Mouse (Mus musculus): ENCODE measurements around the gene Colgalt2. TPM values are rescaled to one million over a fixed set of nuclear protein-coding genes. Genes with fewer than 3 reads are reported as not detected.

Colgalt2 gene
- polyA plus RNA-seq, 1 experiment = 4.3 TPM

DNA sequence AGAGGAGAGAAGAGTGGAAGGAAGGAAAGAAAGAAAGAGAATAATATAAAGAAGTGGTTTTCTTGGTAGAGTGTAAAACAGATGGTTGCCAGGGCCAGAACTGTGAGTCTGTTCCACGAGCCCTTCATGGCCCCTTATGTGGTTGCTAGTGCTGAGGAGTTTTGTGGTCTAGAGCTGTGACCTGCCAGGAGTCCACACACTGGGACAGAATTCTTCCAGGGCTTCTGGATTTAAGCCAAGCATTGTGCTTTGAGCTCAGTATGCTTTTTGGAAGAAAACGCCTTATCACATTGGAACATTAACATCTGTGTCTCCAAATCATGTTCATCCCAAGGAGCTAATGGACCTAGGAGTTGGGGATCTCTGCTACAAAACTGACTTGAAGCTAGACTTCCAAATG lies 97.2 kb downstream of the Colgalt2 start:
- TF ChIP-seq POLR2A (IDR thresholded peaks at IDR 0.05; ENCODE audit: borderline replicate concordance, extremely low read depth, insufficient read depth, insufficient read length, poor library complexity, severe bottlenecking) = no peak
- no peak for TF ChIP-seq CTCF (IDR thresholded peaks at IDR 0.05; ENCODE audit: borderline replicate concordance, extremely low read depth, insufficient read depth, insufficient read length)
- DNase-seq (ENCODE audit: low read depth) = no peak

DNA sequence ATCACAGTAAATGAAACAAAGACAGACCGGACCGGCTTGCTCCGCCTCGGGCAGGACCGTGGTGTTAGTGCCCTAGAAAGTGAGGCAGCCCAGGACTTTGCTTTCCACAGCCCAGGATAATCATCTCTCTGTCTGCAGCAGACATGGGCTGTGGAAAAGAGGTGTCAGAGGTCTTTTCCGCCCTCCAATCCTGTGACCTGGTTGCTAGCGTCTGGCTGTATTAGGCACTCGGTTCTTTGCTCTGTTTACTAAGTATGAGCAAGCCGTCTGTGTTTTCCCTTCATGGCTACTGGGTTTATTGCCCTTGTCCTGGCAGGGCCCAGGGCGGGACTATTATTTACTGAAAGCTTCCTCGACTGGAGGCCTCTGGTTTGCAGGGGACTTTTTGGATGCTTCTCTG lies 98.0 kb downstream of the Colgalt2 start:
- DNase-seq (ENCODE audit: low read depth) = no peak

DNA sequence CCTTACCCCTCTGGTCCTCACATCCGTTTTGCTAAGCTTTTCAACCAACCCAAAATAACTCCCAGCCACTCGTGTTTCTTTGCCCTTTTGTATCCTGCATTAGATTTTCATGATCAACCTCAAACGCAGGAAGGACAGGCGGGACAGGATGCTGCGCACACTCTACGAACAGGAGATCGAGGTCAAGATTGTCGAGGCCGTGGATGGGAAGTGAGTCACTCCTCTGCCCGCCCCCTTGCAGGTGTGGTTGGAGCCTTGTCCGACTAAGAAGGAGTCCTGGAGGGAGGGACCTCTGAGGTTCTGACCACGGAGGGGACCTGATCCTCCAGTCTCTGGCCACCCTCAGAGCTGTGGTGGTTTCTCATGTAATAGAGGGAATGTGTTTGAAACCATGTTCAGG lies 100.2 kb downstream of the Colgalt2 start:
- DNase-seq (ENCODE audit: low read depth) = no peak
- TF ChIP-seq POLR2A (IDR thresholded peaks at IDR 0.05; ENCODE audit: borderline replicate concordance, extremely low read depth, insufficient read depth, insufficient read length, poor library complexity, severe bottlenecking) = no peak
- no peak for TF ChIP-seq CTCF (IDR thresholded peaks at IDR 0.05; ENCODE audit: borderline replicate concordance, extremely low read depth, insufficient read depth, insufficient read length)

More for the DNA sequence above, 98.0 kb downstream of the Colgalt2 start:
- TF ChIP-seq POLR2A (IDR thresholded peaks at IDR 0.05; ENCODE audit: borderline replicate concordance, extremely low read depth, insufficient read depth, insufficient read length, poor library complexity, severe bottlenecking) (no peak), CTCF (IDR thresholded peaks at IDR 0.05; ENCODE audit: borderline replicate concordance, extremely low read depth, insufficient read depth, insufficient read length) (no peak)

DNA sequence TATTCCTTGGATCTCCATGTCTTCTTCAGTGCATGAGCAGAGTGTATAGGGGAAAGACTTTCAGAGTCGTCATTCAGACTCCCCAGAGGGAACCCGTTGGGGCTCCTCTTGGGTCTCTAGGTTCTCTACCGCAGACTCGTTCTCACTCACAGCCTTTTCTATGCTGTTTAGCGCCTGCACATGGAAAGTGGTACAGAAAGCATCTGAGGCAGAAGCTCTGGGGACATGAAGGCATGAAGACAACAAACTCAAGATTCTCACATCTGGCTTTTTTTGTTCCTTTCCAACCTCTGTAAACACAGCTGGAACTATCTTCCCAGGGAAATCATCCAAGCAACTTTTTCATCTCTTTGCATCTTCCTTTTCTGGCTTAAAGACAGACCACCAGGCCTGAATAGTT lies 106.5 kb downstream of the Colgalt2 start:
- TF ChIP-seq CTCF (IDR thresholded peaks at IDR 0.05; ENCODE audit: borderline replicate concordance, extremely low read depth, insufficient read depth, insufficient read length) (no peak), POLR2A (IDR thresholded peaks at IDR 0.05; ENCODE audit: borderline replicate concordance, extremely low read depth, insufficient read depth, insufficient read length, poor library complexity, severe bottlenecking) (no peak)
- DNase-seq (ENCODE audit: low read depth) = no peak

DNA sequence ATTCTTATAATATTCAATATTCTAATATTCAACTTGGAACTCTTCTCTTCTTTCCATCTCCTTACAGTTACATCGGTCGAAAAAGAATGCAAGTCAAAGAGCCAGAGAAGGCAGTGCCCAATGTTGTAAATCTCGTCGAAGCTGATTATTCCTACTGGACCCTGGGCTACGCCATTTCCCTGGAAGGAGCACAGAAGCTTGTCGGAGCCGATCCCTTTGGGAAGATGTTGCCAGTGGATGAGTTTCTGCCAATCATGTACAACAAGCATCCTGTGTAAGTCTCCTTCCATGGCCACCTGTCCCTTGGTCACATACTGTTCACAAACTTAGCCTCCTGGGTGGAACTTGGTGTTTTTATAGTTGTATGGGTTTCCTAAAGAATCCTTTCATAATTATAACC lies 107.1 kb downstream of the Colgalt2 start:
- no peak for DNase-seq (ENCODE audit: low read depth)
- TF ChIP-seq CTCF (IDR thresholded peaks at IDR 0.05; ENCODE audit: borderline replicate concordance, extremely low read depth, insufficient read depth, insufficient read length) (no peak), POLR2A (IDR thresholded peaks at IDR 0.05; ENCODE audit: borderline replicate concordance, extremely low read depth, insufficient read depth, insufficient read length, poor library complexity, severe bottlenecking) (no peak)

DNA sequence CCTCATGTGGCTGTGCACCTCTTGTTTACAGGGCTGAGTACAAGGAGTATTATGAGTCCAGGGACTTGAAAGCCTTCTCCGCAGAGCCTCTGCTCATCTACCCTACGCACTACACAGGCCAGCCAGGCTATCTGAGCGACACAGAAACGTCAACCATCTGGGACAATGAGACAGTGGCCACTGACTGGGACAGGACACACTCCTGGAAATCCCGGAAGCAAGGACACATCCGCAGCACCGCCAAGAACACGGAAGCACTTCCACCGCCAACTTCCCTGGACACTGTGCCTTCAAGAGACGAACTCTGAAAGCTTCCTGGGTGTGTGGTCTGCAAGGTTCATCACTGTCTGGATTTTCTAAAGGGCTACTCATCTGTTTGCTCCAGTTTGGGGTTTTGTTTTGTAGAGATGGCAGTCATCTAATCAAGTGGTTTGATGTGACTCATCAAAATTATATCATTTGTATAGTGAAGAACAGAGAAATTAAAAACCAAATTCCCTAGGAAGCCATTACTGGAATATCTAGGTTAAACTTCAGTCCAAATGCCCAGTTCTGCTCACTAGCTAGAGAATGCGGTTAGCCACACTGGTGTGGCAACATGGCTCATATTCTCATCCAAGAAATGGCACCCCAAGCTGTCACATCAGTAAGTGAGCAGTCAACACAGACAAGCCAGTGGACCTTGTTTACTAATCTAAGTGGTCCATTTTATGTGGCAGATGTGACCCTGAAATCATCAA lies 109.0 kb downstream of the Colgalt2 start:
- TF ChIP-seq CTCF (IDR thresholded peaks at IDR 0.05; ENCODE audit: borderline replicate concordance, extremely low read depth, insufficient read depth, insufficient read length) = no peak
- TF ChIP-seq POLR2A (IDR thresholded peaks at IDR 0.05; ENCODE audit: borderline replicate concordance, extremely low read depth, insufficient read depth, insufficient read length, poor library complexity, severe bottlenecking) = no peak

DNA sequence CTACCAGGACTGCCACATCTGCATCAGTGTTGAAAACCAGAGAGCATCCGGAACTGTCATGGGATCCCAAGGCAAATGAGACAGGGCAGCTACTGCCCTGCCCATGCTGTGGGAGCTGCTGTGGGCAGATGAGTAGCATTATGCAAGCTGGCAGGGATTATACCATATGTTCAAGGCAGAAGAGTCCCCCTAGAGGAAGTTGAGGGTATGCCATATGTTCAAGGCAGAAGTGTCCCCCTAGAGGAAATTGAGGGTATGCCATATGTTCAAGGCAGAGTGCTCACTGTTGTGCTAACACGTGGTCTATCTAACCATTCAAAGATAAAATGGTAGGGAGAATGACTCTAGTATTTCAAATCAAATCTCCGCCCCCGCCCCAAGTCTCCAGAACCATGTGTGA lies 111.6 kb downstream of the Colgalt2 start:
- peak; percentile 50 for DNase-seq (ENCODE audit: low read depth)
- peak; percentile 56; the same call in 1 of the 2 replicates for TF ChIP-seq CTCF (IDR thresholded peaks at IDR 0.05; ENCODE audit: borderline replicate concordance, extremely low read depth, insufficient read depth, insufficient read length)
- no peak for TF ChIP-seq POLR2A (IDR thresholded peaks at IDR 0.05; ENCODE audit: borderline replicate concordance, extremely low read depth, insufficient read depth, insufficient read length, poor library complexity, severe bottlenecking)

More for the DNA sequence above, 109.0 kb downstream of the Colgalt2 start:
- no peak for DNase-seq (ENCODE audit: low read depth)

DNA sequence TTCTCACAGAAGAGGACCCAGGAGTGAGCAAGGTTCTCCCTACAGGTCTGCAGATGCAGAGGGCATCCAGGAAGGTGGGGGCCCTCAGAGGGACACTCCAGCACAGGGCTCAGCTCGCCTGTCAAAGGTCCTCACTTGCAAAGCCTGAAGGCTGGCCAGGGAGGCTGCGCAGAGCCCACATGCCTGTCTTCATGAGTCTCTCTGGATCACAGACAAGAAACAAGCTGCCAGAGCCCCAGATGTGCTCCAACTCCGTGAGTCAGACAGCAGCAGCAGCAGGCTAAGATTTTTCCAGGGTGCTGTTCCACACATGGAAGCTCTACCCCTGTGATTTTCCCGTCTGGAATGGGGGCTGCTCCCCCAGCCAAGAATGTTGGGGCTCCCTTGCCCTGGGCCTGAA lies 114.6 kb downstream of the Colgalt2 start:
- no peak for DNase-seq (ENCODE audit: low read depth)
- no peak for TF ChIP-seq CTCF (IDR thresholded peaks at IDR 0.05; ENCODE audit: borderline replicate concordance, extremely low read depth, insufficient read depth, insufficient read length)
- TF ChIP-seq POLR2A (IDR thresholded peaks at IDR 0.05; ENCODE audit: borderline replicate concordance, extremely low read depth, insufficient read depth, insufficient read length, poor library complexity, severe bottlenecking) = no peak

DNA sequence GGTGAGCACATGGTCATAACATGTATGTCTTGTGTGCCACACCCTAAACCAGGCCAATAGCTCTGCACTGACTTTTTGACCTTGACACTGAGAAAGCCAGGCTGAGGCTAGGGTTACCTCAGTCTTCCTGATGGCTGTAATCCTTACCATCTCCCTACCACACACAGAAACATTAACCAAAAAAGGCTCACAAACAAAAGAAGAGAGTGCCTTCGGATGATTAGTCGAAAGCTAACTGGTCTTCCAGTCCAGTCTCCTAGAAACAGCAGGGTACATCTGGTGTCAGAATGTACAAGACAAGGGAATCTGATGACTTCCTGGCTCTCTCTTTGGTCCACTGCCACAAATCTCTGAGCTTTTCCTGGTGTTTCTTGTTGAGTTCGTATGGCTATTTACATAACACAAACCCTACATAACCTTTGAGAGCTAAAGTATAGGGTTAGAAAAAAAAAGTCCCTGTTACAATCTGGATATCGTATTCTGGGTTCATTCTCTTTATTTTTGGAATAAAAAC lies 117.5 kb downstream of the Colgalt2 start:
- DNase-seq (ENCODE audit: low read depth) = no peak
- no peak for TF ChIP-seq POLR2A (IDR thresholded peaks at IDR 0.05; ENCODE audit: borderline replicate concordance, extremely low read depth, insufficient read depth, insufficient read length, poor library complexity, severe bottlenecking)
- TF ChIP-seq CTCF (IDR thresholded peaks at IDR 0.05; ENCODE audit: borderline replicate concordance, extremely low read depth, insufficient read depth, insufficient read length) = no peak

DNA sequence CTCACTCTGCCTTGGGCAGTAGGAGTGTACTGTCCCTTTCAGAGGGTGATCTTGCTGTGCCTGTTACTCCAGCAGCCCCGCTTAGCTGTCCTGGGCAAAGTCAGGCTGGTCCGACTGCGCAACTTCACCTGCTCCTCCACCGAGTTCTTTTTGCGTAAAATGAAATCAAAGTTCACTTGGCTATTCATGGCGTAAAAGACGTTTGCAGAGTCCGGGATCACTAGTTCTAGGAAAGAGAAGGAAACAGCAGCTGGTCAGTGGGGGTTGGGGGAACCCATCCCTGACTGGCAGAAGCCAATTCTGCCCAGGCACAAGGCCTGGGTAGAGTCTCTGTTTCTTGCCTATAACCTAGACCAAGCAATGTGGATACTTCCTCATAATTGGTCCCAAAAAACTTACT lies 119.3 kb downstream of the Colgalt2 start:
- DNase-seq (ENCODE audit: low read depth) = no peak
- TF ChIP-seq CTCF (IDR thresholded peaks at IDR 0.05; ENCODE audit: borderline replicate concordance, extremely low read depth, insufficient read depth, insufficient read length) = no peak
- no peak for TF ChIP-seq POLR2A (IDR thresholded peaks at IDR 0.05; ENCODE audit: borderline replicate concordance, extremely low read depth, insufficient read depth, insufficient read length, poor library complexity, severe bottlenecking)

DNA sequence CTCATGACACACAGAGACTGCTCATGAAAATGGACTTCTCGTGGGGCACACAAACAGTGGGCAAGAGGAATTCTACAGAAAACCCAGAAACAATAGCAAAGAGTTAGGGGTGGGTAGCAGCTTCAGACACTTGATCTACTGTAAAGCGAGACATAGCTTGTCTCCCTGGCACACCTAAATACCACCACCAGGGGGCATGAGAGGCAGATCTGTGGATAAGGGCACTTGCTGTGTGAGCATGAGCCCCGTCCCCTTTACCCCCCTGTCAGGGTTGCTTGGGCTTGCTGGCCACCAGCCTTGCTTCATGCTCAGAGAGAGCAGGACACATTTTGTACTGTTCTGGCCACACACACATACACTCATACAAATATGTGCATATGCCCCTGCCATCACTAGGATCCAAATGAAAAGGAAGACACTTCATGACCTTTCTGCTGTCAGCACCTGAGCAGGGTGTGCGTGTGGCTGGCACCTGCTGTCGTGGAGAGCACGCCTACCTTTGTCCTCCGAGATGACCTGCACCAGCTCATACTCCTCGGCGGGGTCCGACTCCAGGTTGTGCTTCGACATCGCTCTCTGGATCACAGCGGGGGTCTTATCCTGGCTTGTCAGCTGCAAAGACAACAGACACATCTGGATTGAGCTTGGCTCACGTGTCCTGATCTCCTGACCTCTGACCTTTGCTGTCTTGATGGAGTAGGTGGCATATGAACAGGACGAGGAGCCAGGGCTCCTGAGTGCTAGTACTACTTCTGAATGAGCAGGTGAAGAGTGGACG lies 121.4 kb downstream of the Colgalt2 start:
- TF ChIP-seq POLR2A (IDR thresholded peaks at IDR 0.05; ENCODE audit: borderline replicate concordance, extremely low read depth, insufficient read depth, insufficient read length, poor library complexity, severe bottlenecking) (no peak), CTCF (IDR thresholded peaks at IDR 0.05; ENCODE audit: borderline replicate concordance, extremely low read depth, insufficient read depth, insufficient read length) (peak; percentile 76; the same call in 1 of the 2 replicates)
- DNase-seq (ENCODE audit: low read depth) = peak; percentile 66
